Comparison of ENCODE assay signal across 8 mouse cellular contexts in the genomic region with DNA sequence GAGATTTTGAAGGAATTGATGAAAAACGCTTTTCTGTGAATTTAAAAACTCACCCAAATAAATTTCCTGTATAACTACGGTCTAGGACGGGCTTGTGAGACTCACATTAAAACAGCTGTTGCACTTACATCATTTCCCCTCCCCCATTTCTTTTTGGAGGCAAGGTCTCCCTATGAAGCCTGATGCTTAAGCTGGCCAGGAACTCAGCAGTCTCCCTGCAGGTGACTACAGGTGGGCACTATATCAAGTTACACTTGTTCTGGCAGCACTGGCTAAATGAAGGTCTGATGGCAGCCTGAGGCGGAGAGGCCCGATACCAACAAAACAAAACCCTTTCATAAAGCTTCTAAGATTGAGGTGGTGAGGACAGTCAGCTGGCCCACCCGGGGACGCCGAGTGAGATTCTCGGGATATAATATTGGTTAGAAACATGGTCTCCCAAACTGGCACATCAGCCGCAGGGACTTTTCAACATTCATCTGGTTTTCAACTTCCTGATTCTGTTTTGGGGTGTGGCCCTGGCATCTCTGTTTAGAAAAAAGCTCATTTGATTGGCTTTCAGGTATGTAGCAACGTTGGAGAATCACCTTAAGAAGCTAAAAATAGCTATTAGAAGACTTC. TPM values are rescaled to one million over a fixed set of nuclear protein-coding genes. Genes with fewer than 3 reads are reported as not detected.
DNase-seq lines count a peak whose midpoint lies in the region; ATAC-seq lines count a peak whose summit lies in the region.

No protein-coding gene starts in this region.

- peak overlapping the region; percentile 60 for H3K4me2 ChIP-seq in lung, embryonic 16.5 days (ENCODE audit: low read depth, low read length)
- peak overlapping the region; percentile 74 for H3K4me2 ChIP-seq in hindbrain, embryonic 13.5 days
- peak overlapping the region; percentile 71 for H3K4me2 ChIP-seq in neural tube, embryonic 14.5 days (ENCODE audit: low read depth, low read length)

- H3K9ac ChIP-seq in lung, embryonic 16.5 days (ENCODE audit: low read length) = peak overlapping the region; percentile 98
- peak overlapping the region; percentile 99 for H3K9ac ChIP-seq in hindbrain, embryonic 13.5 days
- peak overlapping the region; percentile 98 for H3K9ac ChIP-seq in neural tube, embryonic 14.5 days (replicated peaks; ENCODE audit: low read depth, low read length)

- peak overlapping the region; percentile 100 for H3K4me3 ChIP-seq in lung, embryonic 16.5 days (ENCODE audit: low read length)
- peak overlapping the region; percentile 100 for H3K4me3 ChIP-seq in hindbrain, embryonic 13.5 days
- peak overlapping the region; percentile 62 for H3K4me3 ChIP-seq in neural tube, embryonic 14.5 days (ENCODE audit: low read depth, low read length)

- peaks cover 13% of the 10 kb centered on the region for H3K4me1 ChIP-seq in lung, embryonic 16.5 days (replicated peaks; ENCODE audit: control insufficient read depth, insufficient read depth, low read length)
- peaks cover 28% of the 10 kb centered on the region for H3K4me1 ChIP-seq in hindbrain, embryonic 13.5 days (replicated peaks)
- H3K4me1 ChIP-seq in neural tube, embryonic 14.5 days (ENCODE audit: control insufficient read depth, insufficient read depth, low read length) = peaks cover 12% of the 10 kb centered on the region

- no peaks in the 10 kb centered on the region for H3K36me3 ChIP-seq in lung, embryonic 16.5 days (ENCODE audit: control insufficient read depth, insufficient read depth, low read length)
- H3K36me3 ChIP-seq in hindbrain, embryonic 13.5 days = no peaks in the 10 kb centered on the region
- no peaks in the 10 kb centered on the region for H3K36me3 ChIP-seq in neural tube, embryonic 14.5 days (ENCODE audit: control insufficient read depth, insufficient read depth, low read length)

- WGBS in lung, embryonic 16.5 days = 7% methylated on average over 11 of the region's 11 CpGs
- WGBS in hindbrain, embryonic 13.5 days = 14% methylated on average over 11 of the region's 11 CpGs
- 12% methylated on average over 11 of the region's 11 CpGs for WGBS in neural tube, embryonic 14.5 days

- H3K9me3 ChIP-seq in lung, embryonic 16.5 days (ENCODE audit: control insufficient read depth, low read length) = no peaks in the 10 kb centered on the region
- H3K9me3 ChIP-seq in hindbrain, embryonic 13.5 days = no peaks in the 10 kb centered on the region
- no peaks in the 10 kb centered on the region for H3K9me3 ChIP-seq in neural tube, embryonic 14.5 days (ENCODE audit: control insufficient read depth, low read length)

- ATAC-seq in lung, embryonic 16.5 days (ENCODE audit: low read depth) = 0 out of 2 replicates have a peak, but pooled peaks have one; percentile 10
- peak; percentile 21; the same call in 1 of the 2 replicates for ATAC-seq in erythroblast, adult 5-6 weeks (replicated peaks; ENCODE audit: low FRiP score, poor library complexity, severe bottlenecking)
- peak; percentile 2; the same call in 1 of the 2 replicates for ATAC-seq in hindbrain, embryonic 13.5 days (ENCODE audit: low FRiP score)
- 0 out of 2 replicates have a peak, but pooled peaks have one; percentile 0 for ATAC-seq in neural tube, embryonic 14.5 days (ENCODE audit: low read depth)

- no peak for DNase-seq in lung, adult 18-20 months
- peak; percentile 26 for DNase-seq in adrenal gland, postnatal 10 days
- peak; percentile 27 for DNase-seq in liver
- DNase-seq in thymus, postnatal 14 days = no peak

- H3K27ac ChIP-seq in lung, embryonic 16.5 days (ENCODE audit: low read length) = peak overlapping the region; percentile 97
- H3K27ac ChIP-seq in hindbrain, embryonic 13.5 days = peak overlapping the region; percentile 99
- H3K27ac ChIP-seq in neural tube, embryonic 14.5 days (ENCODE audit: low read depth, low read length) = peak overlapping the region; percentile 97

- H3K27me3 ChIP-seq in lung, embryonic 16.5 days (ENCODE audit: control insufficient read depth, insufficient read depth, low read depth, low read length) = no peaks in the 10 kb centered on the region
- no peaks in the 10 kb centered on the region for H3K27me3 ChIP-seq in hindbrain, embryonic 13.5 days
- no peaks in the 10 kb centered on the region for H3K27me3 ChIP-seq in neural tube, embryonic 14.5 days (ENCODE audit: control insufficient read depth, insufficient read depth, low read length)

RNA-seq across cellular contexts. Expression of a gene that starts 0.4 kb away (rescaled TPM):
- polyA plus RNA-seq in lung, embryonic 16.5 days (2015; fragmentation: Nextera tagmentation; extraction: Ambion mirVana) = 19.6 and 21.3 TPM in 2 replicates
- total RNA-seq in adrenal gland, postnatal 10 days (2021) = 10 to 100 TPM; 26.8 to 32.8 TPM
- 37.9 and 48.3 TPM in 2 replicates for total RNA-seq in erythroblast, adult 5-6 weeks (2015; ENCODE audit: low replicate concordance)
- total RNA-seq in erythroblast, adult 5-6 weeks (2017; ENCODE audit: low replicate concordance) = 12.9 and 31.5 TPM in 2 replicates
- polyA plus RNA-seq in hindbrain, embryonic 13.5 days (2015; fragmentation: Nextera tagmentation; extraction: Ambion mirVana) = 35.9 and 39.5 TPM in 2 replicates
- 36.7 and 38.1 TPM in 2 replicates for polyA plus RNA-seq in neural tube, embryonic 14.5 days (2014; fragmentation: Nextera tagmentation; extraction: Ambion mirVana)

Comparison
In these comparisons a context has a peak if more than half of its experiments do, and no peak if none do; other contexts are left out.
1. DNase-seq: peak in adrenal gland, postnatal 10 days (single experiment) and liver (single experiment); none in lung, adult 18-20 months (0 of 2) and thymus, postnatal 14 days (single experiment).
2. Peak in every context shown above with its lines, with median percentiles within 50 percentile points of each other: ATAC-seq, H3K27ac ChIP-seq, H3K4me2 ChIP-seq, H3K4me3 ChIP-seq and H3K9ac ChIP-seq.